Mouse (Mus musculus) right cerebral cortex, adult 18-20 months (tissue): ENCODE results near the gene Homer2.
A peak's percentile ranks its signal among the peaks of the same experiment; 100 is the strongest.

Experiments
- DNase-seq: peaks from one replicate; pipeline ENCODE4 v3.0.0; 2022; ENCODE audit warnings: mixed read lengths

The Homer2 gene

DNA sequence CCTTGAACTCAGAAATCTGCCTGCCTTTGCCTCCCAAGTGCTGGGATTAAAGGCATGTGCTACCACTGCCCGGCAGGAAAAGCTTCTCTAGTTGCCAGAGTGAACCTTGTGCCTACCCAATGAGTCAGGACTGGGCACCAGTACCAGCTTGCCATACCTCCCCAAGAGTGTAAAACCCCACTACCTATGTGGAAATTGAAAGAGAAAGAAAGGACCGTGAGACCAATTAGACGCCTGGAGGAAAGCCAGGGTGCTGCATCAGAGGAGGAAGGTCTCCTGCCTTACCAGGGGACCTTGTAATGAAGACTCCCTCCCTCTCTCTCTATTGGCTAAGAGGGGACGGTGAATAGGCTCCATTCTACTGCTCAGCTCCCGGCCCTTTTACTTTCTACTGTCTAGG lies 59.4 kb downstream of the Homer2 start:
- DNase-seq = no peak

DNA sequence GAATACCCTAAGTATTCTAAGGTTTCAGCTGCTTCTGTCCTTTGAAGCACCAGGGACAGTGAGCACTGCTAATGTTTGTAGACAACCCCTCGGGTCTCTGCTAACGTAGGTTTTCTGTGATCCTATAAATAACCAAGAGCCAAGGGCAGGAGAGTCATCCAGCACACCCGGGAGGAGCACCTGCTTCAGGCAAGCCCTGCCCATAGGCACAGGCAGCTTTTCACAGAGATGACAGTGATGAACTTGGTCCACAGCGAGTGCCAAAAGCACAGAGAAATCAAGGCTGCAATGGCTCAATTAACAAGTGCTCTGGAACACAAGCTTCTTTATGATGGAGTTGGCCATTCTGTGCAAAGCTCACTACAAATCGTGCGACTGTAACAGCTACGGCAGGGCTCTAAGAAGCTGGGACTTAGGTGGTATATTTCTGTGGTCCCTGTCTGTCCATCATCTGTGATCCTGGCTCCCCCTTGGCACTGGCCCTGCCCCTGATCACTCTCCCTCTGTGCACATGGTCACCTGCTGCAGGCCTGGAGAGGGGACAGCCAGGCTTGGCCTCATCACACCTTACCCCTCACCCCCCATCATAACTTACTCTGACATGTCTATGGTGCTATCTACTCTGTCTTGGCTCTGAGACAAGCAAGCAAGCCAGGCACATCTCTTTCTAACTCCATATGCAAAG lies 62.6 kb downstream of the Homer2 start:
- no peak for DNase-seq

DNA sequence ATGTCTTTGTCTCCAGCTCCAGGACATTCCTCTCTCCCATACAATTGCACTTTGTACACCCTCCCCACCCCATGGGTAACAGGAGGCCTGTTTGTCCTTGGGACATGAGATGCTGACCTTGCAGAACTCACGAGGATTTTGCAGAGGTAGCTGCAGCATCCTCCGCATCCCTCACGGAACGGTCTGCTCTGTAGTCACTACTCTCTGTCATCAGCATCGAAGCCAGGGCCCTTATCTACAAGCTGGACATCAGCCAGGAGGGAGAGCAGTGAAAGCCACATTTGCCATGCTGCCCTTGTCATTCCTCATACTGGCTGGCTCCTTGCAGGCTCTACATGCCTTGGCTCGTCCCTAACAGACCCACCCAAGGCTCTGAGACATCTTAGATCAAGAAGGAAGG lies 66.2 kb downstream of the Homer2 start:
- DNase-seq = no peak

DNA sequence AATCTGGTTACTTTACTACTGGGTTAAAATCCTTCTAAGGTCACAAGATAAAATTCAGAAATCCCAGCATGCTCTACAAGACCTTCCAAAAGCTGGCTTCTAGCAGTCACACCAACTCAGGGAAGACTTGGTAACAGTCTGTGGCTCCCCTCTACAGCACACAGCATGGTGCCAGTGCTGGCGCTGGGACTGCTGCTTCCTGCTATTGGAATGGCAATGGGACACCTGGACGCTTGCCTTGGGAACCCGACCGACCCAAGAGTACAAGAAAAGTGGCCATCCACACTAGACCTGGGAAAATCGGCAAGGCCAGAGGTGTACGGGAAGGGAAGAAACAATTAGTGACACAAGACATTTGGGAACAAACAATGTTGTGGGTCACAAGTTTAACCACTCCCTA lies 74.7 kb downstream of the Homer2 start:
- no peak for DNase-seq

DNA sequence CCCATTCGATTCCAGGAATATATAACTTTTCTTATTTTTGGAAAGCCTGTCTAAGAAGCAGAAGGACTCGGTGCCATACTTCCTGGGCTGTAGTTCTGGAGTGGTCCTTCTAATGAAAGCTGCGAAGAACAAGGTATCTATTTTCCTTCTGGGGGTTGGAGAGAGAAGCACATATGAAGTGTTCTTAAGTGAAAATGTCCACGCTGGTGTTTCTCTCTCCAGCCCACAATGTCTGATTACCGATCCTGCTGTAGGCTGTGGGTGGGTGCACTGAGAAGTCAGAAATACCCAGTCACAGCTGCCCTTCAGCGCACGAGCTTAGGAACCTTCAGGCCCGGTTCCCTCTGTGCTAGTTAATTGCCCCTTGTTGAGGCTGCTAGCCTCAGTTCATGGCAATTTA lies 76.1 kb downstream of the Homer2 start:
- peak; percentile 29 for DNase-seq

DNA sequence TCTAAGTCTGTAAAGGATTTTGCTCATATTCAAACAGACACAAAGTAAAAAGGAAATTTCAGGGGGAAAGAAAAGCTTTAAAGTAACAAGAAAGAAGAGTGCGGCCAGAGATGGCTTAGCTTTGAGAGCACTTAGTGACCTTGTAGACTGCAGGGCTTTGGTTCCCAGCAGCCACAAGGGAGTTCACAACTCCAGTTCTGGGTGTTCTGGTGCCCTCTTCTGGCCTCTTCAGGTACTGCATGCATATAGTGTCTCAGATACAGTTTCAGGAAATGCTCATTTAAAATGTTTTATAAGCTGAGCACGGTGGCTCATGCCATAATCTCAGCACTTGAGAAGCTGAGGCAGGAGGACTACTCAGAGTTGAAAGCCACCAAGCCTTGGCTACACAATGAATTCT lies 80.9 kb downstream of the Homer2 start:
- DNase-seq = no peak

DNA sequence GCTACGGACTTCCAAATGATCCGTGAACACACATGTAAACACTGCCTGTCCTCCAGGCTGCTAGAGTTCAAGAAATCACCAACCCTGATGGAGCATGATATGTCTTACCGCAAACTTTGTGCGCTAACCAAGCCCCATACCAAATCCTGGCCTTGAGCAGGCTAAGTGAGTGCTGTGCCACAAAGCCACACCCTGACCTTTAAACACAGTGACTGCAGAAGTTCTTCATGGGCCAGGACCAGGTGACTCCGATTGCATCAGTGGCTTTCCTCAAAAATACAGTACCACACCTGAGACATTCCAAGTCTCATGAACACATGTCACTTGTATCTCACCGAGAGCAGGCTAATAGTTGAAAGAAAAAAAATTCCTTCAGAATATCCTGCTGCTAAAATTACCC lies 83.6 kb downstream of the Homer2 start:
- no peak for DNase-seq

DNA sequence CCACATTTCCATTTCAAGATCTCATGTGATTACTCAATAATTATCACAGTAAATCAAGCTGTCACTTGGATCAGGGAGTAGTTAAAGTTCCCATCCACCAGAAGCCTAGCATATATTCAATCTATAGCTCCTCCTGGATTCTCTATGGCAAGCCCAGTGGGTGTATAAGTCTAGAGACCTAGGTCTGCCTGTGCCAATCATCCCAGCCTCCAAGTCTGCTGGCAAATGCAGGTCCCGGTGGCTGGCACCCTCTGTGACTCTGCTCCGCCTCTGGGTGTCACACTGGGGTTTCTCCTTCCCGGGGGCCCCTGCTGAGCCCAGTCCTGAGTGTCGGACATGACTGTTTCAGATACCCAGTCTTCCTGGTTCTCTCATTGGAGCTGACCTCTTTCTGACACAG lies 84.5 kb downstream of the Homer2 start:
- DNase-seq = no peak

DNA sequence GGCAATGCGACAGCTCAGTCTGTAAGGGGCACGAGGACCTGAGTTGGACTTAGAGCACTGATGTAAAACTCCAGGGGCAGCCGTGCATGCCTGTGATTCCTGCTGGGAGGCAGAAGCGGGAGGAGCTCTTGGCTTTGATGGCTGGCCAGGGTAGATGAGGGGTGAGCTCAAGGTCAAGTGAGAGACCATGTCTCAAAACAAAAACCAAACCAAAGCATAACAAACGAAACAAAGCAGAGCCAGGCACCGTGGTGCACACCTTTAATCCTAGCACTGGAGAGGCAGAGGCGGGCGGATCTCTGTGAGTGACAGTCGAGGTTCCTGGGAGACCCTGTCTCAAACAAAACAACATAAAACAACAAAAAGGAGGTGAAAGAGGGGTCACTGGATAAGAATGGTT lies 92.3 kb downstream of the Homer2 start:
- DNase-seq = no peak

DNA sequence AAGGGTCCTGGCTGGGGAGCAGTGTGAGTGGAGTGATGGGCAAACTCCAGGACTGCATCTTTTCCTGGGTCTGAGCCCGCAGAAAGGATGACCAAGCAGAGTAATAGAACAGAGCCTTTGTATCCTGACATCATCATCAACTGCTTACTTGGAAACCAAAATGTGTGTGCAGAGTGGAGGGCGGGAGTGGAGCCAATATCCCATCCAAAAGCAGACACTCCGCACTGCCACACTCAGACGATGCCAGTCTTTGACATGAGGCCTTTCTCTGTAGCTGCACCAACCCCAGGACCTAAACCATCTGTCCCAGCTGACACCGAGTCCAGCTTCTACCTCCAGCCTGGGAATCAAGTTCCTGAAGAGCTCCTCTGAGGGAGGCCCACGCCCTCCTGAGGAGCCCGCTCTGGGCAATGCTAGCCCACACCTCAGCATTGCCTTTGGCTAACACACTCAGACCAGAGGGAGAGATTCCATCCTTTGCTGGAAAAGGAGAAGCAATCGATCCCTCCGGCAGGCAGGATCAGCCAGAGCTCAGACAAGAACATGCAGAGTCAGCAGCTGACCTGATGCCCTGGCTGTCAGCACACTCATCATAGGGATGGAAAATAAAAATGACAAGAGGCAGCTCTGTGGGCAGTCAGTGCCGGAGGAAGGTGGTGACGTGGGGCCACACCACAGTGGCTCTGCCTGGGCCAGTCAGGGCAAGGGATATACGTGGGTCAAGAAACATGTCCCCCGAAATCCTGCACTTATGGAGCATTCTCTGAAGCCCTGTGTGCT lies 94.3 kb downstream of the Homer2 start:
- DNase-seq = no peak

DNA sequence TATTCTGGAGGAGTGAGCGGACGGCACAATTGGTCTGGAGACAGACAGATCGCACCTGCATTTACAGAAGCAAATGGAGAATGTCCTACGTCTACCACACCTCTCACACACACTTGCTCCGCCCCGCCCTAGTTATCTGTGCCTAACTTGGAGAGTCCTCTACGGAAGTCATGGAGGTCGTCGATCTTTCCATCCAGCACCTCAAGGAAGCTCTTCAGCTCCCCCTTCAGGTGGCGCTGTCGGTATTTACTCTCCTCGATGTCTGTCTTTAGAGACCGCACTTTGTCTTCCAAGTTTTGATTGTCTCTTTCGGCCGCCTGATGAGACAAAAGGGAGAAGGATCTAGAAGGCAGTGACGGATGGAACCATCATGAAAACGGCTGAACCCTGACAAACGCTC lies 97.2 kb downstream of the Homer2 start:
- no peak for DNase-seq

DNA sequence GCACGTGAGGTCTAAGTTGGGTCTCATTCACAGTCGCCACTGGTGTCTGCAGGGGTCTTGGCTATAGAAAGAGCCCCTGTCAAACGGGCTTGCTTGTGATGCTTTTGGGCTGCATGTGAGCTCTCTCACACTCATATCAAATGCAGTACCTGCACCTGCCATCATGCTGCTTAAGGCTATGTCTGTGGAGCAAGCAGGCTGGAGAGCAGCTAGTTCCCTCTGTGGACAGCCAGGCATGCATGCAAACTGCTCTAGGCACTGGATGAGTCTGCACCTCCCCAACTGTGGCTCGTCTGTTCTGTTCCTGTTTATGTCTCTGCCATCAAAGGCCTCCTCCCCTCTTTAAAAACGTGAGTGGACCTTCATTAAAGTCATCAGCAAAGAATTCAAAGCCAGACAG lies 100.9 kb downstream of the Homer2 start:
- DNase-seq = no peak

DNA sequence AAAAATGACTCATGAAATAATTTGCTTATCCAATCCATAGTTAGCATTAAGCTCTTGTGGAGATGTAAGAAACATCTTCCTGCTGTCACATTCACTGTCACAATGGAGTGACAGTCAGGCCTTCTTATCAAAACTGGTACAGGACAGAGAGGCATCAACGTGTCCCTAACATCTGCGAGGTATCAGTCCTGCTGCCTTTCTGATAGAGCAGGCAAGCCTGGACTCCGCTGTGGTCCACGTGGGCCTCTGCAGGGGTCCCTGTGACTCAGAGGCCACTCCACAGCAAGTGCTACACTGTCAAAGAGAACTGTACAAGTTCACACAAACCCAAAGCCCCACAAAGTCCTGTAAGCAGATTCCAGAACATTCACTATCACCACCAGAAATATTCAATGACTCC lies 101.8 kb downstream of the Homer2 start:
- DNase-seq = no peak

DNA sequence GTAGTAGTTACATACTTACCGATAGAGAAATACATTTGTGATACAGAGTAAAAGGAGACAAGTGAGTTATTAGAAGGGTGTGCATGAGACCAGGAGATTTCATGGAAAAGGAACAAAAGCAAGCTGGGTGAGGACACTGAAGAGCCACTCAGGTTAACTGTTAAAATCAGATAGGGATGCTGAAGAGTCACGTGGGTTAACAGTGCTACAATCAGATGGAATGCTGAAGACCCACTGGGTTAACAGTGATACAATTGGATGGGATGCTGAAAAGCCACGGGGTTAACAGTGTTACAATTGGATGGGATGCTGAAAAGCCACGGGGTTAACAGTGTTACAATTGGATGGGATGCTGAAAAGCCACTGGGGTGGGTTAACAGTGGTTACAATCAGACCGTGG lies 102.3 kb downstream of the Homer2 start:
- no peak for DNase-seq

DNA sequence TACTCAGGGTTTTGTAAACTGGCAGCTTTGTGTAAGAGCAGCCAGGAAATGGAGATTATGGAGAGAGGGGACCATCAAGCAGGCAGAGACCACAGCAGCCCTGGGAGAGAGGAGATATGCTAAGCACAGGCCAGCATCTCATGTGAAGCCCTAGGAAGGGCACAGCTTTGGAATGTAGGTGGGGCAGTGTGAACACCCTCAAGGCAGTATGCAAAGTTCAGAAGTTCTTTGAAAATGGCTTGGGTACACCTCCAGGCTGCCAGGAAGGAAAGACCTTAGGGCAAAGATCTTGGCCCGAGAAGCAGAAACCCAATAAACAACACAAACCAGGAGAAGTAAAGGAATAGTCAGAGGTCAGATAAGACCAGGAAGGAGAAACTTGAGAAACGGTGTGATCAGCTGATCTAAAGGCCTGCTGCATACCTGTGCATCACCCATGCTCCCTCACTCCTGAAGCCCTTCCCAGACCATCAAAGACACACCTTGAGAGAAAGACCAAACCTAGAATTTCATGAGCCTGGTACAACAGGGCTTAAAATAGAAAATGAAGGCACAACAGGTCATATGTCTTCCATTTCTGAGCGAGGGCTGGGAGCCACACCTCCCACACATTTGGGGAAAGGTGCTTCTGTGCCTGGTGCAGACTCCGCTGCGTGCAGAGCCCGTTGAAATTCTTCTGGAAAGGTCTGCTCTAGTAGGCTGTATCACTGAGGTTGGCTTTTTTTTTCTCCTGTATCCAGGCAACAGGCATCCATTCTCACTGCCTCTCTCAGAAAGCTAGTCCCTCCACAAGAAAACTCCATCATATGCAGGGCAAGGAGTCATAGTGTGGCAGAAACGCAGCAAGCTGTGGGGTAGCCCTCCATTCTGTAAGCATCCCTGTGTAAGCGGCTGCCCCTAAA lies 107.7 kb downstream of the Homer2 start:
- DNase-seq = peak; percentile 38

DNA sequence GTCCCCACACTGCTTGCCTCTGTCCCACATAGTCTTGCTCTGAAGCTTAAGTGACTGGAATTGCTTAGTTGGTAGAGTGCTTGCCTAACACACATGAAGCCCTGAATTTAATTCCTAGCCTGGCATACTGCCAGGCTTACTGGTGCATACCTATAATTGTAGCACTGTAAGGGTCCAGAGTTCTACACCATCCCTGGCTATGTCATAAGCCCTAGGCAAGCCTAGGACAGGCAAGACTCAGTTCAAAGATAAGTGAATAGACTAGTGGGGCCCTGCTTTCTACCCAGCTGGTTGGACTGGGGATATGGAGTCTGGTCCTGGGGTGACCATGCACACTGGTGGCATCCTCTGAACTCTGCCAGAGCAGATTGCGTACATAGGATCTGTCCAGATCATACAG lies 109.7 kb downstream of the Homer2 start:
- no peak for DNase-seq

DNA sequence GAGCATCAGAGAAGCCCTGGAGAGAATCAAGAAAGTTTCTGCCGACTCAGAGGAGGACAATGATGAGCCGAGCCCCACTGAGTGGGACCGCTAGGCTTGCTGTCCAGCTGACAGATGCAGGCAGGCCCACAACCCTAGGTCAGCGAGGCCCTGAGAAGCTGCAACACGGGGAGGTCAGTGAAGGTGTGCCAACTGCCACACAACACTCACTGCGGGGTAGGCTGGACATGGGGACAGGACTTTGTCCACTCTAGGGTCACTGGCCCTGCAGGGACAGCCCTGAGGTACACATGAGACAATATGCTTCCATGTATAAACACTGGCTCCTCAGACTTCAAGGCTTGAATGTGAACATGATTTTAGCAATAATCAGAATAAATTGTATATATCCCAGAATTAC lies 111.2 kb downstream of the Homer2 start:
- DNase-seq = no peak

DNA sequence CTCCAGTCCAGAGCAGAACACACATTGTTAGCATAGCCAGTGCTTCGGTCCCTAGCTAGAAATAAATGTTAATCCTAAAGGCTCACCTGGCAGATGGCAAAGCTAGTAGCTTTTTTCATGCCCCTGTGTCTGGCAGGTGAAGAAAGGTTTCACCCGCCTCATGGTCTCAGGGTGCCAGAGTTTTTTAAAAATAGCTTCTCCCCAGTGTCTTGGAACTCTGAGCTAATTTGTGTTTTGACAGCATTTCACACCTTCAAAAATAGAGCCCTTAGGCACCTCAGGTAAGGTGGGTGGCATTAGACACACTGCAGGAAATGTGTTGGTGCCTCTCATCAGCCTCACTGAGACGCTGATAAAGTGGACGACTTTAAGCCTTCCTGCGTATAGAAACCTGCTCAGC lies 112.3 kb downstream of the Homer2 start:
- DNase-seq = no peak

DNA sequence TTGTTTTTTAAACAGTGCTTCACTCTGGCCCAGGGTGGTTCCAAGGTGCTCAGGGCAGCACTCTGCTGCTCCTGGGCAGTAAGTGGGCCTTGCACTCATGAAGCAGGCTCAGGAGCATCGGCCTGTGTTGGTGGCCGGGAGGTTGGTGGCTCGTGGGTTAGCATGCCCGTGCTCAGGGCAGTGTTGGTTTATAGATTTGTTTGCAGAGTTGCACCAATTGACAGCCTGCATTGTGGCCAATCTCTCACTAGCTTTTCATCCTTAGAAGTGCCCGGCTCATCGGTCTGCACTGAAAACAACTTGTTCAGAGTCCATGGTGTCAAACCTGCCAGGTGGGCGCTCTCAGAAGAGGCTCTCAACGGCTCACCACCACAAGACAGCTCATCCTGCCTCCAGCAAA lies 113.9 kb downstream of the Homer2 start:
- DNase-seq = no peak

DNA sequence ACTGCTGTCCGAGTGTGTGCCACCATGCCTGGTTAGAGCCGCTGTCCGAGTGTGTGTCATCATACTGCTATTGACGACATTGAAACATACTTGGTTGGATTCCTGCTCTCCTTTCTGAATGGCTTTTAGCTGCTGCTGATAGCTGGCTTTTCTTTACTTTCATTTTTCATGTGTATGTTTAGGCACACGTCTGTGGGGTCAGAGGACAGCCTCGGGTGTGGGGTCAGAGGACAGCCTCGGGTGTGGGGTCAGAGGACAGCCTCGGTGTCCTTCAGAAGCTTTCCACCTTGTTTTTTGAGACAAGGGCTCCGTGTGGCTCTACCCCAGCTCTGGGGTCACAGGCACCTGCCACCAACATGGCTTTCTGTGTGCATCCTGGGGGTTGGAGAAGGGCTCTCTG lies 114.6 kb downstream of the Homer2 start:
- DNase-seq = no peak

DNA sequence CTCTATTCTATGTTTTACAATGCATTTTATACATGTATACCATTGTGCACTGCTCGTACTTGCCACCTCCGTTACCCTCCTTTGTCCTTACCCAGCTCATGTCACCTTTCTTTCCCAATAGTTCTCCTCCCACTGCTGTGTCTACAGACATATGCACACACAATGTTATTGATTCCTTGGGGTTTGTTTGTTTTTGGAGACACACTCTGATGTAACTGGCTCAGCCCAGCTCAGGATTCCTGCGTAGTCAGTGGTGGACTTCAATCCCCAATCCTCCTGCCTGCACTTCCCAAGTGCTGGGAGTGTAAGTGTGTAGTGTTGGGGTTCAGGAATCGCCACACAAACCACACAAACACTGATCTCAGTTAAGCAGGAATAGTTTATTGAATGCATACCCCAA lies 120.1 kb downstream of the Homer2 start:
- no peak for DNase-seq

DNA sequence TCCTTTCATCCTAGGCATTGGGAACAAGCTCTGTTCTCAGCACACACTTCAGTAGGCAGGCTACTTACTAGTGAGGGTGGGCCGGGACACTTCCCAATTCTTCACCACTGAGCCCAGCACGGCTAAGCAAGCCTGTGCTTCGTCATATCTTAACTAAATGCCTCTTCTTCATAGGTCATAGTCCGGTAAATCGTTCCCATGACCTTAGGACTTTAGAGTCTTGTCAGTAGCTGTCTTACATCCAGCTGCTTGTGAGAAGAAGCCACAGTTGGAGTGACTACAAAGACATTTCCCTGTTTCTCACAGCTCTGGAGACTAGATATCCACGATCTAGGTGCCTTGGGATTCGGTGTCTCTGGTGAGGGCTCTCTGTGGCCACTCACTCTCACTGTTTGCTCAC lies 122.0 kb downstream of the Homer2 start:
- no peak for DNase-seq

DNA sequence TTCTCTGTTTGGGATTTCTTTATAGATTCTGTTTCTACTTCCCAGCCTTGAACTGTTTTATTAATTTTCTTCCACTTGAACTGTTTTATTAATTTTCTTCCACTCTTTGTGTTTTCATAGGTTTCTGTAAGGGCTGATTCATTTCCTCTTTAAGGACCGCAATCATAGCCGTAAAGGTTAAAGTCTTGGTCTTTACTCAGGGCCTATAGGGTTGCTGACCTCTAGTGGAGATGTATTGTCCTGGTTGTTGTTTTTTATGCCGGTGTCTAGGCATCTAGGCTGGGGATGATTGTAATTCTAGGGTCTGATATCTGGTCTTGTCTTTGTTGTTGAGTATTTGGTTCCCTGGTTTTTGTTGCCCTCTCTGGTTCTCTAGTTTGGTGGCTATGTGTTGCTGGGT lies 123.8 kb downstream of the Homer2 start:
- DNase-seq = no peak

DNA sequence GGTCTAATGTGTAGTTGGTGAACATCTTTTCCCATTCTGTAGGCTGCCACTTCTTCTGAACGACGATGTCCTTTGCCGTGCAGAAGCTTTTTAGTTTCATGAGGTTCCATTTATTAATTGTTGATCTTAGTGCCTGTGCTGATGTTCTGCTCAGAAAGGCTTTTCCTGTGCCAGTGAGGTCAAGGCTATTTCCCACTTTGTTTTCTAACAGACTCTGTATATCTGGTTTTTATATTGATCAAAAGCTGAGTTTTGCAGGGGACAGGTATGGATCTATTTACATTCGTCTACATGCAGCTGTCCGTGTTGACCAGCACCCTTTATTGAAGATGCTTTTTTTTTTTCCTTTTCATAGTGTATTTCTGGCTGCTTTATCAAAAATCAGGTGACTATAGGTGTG lies 128.0 kb downstream of the Homer2 start:
- no peak for DNase-seq
